Mouse (Mus musculus): Measurements from ENCODE around the gene Bcl2l15. TPM values are rescaled to one million over a fixed set of nuclear protein-coding genes. Genes with fewer than 3 reads are reported as not detected.

Bcl2l15 gene
- polyA plus RNA-seq, 1 experiment from 2014 or later, result 5.2 TPM

DNA sequence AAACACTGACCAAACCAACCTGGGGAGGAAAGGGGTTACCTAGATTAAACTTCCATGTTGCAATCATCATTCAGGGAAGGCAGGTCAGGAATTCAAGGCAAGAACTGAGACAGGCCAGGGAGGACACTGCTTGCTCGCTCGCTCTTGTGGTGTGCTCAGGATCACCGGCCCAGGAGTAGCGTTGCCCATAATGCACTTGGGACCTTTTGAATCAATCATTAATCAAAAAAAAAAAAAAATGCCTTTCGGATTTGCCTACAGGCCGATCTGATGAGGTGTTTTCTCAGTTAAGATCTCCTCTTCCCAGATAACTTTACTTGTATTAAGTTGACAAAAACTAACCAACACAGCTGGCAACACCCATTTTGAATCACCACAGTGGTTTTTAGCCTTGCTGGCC, 31.8 kb downstream of the Bcl2l15 start:
- no peak for ATAC-seq (ENCODE audit: low FRiP score, low TSS enrichment)
- Histone ChIP-seq H3K4me2 (replicated peaks; ENCODE audit: low read depth) (no peak overlapping the region), H3K36me3 (ENCODE audit: control insufficient read depth, insufficient read depth, low read length) (no peaks in the 10 kb centered on the region), H3K9ac (ENCODE audit: low read length) (no peak overlapping the region), H3K4me1 (replicated peaks; ENCODE audit: control insufficient read depth, insufficient read depth) (no peaks in the 10 kb centered on the region), H3K4me3 (ENCODE audit: low read depth, low read length) (no peak overlapping the region), H3K27ac (replicated peaks) (no peak overlapping the region), H3K9me3 (ENCODE audit: control insufficient read depth, low read length) (no peaks in the 10 kb centered on the region), H3K27me3 (ENCODE audit: control insufficient read depth, insufficient read depth, low read length) (no peaks in the 10 kb centered on the region)
- DNase-seq (ENCODE audit: low spot score), result no peak
- WGBS, result 78% methylated on average over 6 of the region's 6 CpGs
- no peak for TF ChIP-seq CTCF (IDR thresholded peaks at IDR 0.05; ENCODE audit: low read depth)
- TF ChIP-seq EP300 (optimal IDR thresholded peaks at IDR 0.05), result no peak

DNA sequence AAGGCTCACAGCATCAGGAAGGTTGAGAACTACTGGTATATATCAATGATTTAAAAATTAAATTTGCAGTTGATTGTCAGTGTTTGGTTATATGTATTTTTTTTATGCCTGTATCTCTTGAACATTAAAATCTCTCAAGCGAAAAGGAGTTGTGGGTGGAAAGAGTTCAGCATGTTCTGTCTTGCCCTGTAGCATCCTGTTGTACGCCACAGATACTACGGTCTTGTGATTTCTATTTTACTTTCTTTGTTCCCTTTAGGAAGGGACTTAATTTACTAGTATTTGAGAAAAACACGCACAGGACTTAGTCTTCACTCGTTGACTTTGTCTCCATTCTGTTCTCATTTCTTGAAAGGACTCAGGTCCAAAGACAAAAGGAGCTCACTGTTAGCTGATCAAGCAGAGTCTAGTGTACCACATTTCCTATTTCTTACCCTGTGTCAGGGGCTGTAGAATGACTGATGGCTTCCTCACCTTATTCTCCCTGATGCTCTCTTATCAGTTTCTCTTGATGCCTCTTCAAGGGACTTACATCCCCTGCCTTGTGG, 35.1 kb downstream of the Bcl2l15 start:
- Histone ChIP-seq H3K9me3 (ENCODE audit: control insufficient read depth, low read length) (no peaks in the 10 kb centered on the region), H3K4me2 (replicated peaks; ENCODE audit: low read depth) (no peak overlapping the region), H3K4me1 (replicated peaks; ENCODE audit: control insufficient read depth, insufficient read depth) (no peaks in the 10 kb centered on the region), H3K27ac (replicated peaks) (no peak overlapping the region), H3K27me3 (ENCODE audit: control insufficient read depth, insufficient read depth, low read length) (no peaks in the 10 kb centered on the region), H3K4me3 (ENCODE audit: low read depth, low read length) (no peak overlapping the region), H3K36me3 (ENCODE audit: control insufficient read depth, insufficient read depth, low read length) (no peaks in the 10 kb centered on the region), H3K9ac (ENCODE audit: low read length) (no peak overlapping the region)
- TF ChIP-seq EP300 (optimal IDR thresholded peaks at IDR 0.05), result no peak
- no peak for TF ChIP-seq CTCF (IDR thresholded peaks at IDR 0.05; ENCODE audit: low read depth)
- DNase-seq (ENCODE audit: low spot score) (no peak), ATAC-seq (ENCODE audit: low FRiP score, low TSS enrichment) (no peak)
- 74% methylated on average over 5 of the region's 5 CpGs for WGBS

DNA sequence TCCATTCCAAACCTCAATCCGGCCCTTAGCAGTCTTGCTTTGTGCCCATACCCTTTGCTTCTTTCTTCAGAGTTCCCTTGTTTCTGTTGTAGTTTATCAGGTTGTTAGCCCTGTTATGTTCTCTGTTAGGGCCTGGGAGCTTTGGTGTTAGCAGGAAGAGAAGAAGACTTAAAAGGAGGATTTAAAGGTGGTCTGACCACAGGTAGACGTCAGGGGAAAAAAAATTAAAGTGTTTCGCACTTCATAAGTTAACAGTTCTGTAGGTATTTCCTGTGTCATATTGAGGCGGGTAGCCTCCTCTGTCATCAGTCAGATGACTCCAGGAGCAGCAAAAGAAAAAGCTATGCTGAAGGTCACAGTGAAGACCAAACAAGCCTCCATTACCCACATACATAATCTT, 35.6 kb downstream of the Bcl2l15 start:
- Histone ChIP-seq H3K4me3 (ENCODE audit: low read depth, low read length) (no peak overlapping the region), H3K36me3 (ENCODE audit: control insufficient read depth, insufficient read depth, low read length) (no peaks in the 10 kb centered on the region), H3K4me1 (replicated peaks; ENCODE audit: control insufficient read depth, insufficient read depth) (no peaks in the 10 kb centered on the region), H3K9ac (ENCODE audit: low read length) (no peak overlapping the region), H3K27ac (replicated peaks) (no peak overlapping the region), H3K9me3 (ENCODE audit: control insufficient read depth, low read length) (no peaks in the 10 kb centered on the region), H3K27me3 (ENCODE audit: control insufficient read depth, insufficient read depth, low read length) (no peaks in the 10 kb centered on the region), H3K4me2 (replicated peaks; ENCODE audit: low read depth) (no peak overlapping the region)
- ATAC-seq (ENCODE audit: low FRiP score, low TSS enrichment) (no peak), DNase-seq (ENCODE audit: low spot score) (no peak)
- WGBS, result 70% methylated on average over 4 of the region's 4 CpGs
- TF ChIP-seq EP300 (optimal IDR thresholded peaks at IDR 0.05), result no peak
- TF ChIP-seq CTCF (IDR thresholded peaks at IDR 0.05; ENCODE audit: low read depth), result no peak

DNA sequence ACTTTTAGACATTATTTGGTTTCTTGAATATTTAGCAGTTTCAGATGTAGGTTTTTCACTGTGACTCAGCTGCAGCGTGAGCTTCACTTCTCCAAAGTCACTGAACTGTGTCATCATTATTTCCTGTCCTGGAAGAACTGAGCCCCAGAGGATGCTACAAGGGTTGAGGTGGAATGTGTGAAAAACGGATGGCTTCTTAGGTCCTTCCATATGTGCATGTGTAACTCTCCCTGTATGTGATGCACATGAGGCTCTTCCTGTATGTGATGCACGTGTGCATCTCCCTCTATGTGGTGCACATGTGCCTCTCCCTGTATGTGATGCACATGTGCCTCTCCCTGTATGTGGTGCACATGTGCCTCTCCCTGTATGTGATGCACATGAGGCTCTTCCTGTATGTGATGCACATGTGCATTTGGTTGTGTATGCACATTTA, 40.3 kb downstream of the Bcl2l15 start:
- no peaks in the 10 kb centered on the region for H3K36me3 ChIP-seq (ENCODE audit: control insufficient read depth, insufficient read depth, low read length)
- no peak overlapping the region for H3K27ac ChIP-seq (replicated peaks)
- no peak overlapping the region for H3K9ac ChIP-seq (ENCODE audit: low read length)
- no peak overlapping the region for H3K4me2 ChIP-seq (replicated peaks; ENCODE audit: low read depth)
- H3K4me3 ChIP-seq (ENCODE audit: low read depth, low read length), result no peak overlapping the region
- ATAC-seq (ENCODE audit: low FRiP score, low TSS enrichment) (no peak), DNase-seq (ENCODE audit: low spot score) (no peak)
- TF ChIP-seq EP300 (optimal IDR thresholded peaks at IDR 0.05) (no peak), CTCF (IDR thresholded peaks at IDR 0.05; ENCODE audit: low read depth) (no peak)
- no peaks in the 10 kb centered on the region for H3K9me3 ChIP-seq (ENCODE audit: control insufficient read depth, low read length)
- H3K4me1 ChIP-seq (replicated peaks; ENCODE audit: control insufficient read depth, insufficient read depth), result no peaks in the 10 kb centered on the region
- WGBS, result 69% methylated on average over 3 of the region's 3 CpGs
- no peaks in the 10 kb centered on the region for H3K27me3 ChIP-seq (ENCODE audit: control insufficient read depth, insufficient read depth, low read length)

DNA sequence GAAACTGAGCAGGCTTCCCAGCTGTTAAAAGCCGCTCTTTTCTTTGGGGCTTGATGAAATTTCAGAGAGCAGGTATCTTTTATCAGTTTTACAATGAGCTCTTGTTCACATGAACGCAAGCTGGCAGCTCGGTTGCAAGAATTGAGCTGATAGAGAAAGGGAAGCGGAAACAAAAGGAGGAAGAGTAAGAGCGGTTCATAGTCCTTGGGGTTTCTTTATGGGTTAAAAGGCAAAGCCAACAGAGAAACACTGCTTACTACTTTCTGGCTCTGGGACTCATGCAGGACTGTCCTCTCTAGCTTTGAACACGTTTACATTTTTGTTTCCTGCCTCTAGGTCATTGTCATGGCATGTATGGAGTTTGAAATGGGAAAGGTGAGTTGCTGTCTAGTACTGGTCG, 41.9 kb downstream of the Bcl2l15 start:
- TF ChIP-seq EP300 (optimal IDR thresholded peaks at IDR 0.05) (no peak), CTCF (IDR thresholded peaks at IDR 0.05; ENCODE audit: low read depth) (no peak)
- no peak for DNase-seq (ENCODE audit: low spot score)
- Histone ChIP-seq H3K27ac (replicated peaks) (no peak overlapping the region), H3K9me3 (ENCODE audit: control insufficient read depth, low read length) (no peaks in the 10 kb centered on the region), H3K4me1 (replicated peaks; ENCODE audit: control insufficient read depth, insufficient read depth) (no peaks in the 10 kb centered on the region), H3K36me3 (ENCODE audit: control insufficient read depth, insufficient read depth, low read length) (no peaks in the 10 kb centered on the region), H3K27me3 (ENCODE audit: control insufficient read depth, insufficient read depth, low read length) (no peaks in the 10 kb centered on the region), H3K9ac (ENCODE audit: low read length) (no peak overlapping the region), H3K4me2 (replicated peaks; ENCODE audit: low read depth) (no peak overlapping the region), H3K4me3 (ENCODE audit: low read depth, low read length) (no peak overlapping the region)
- ATAC-seq (ENCODE audit: low FRiP score, low TSS enrichment), result no peak
- WGBS, result 64% methylated on average over 7 of the region's 7 CpGs

DNA sequence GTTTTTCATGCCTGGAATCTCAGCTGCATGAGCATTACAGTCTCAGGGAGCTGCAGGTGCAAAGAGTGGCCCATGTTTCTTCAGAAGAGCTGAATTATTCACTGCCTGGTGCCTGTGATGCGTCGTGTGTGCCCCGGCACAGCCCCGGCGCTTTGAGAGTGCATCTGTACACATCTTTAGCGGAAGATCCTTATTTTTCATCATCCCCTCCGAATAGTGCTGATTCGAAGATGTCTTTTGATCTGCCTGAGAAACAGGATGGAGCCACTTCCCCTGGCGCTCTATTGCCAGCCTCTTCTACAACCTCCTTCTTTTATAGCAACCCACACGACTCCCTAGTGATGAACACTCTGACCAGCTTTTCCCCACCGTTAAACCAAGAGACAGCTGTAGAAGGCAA, 53.5 kb downstream of the Bcl2l15 start:
- no peaks in the 10 kb centered on the region for H3K36me3 ChIP-seq (ENCODE audit: control insufficient read depth, insufficient read depth, low read length)
- H3K4me1 ChIP-seq (replicated peaks; ENCODE audit: control insufficient read depth, insufficient read depth), result no peaks in the 10 kb centered on the region
- TF ChIP-seq EP300 (optimal IDR thresholded peaks at IDR 0.05) (no peak), CTCF (IDR thresholded peaks at IDR 0.05; ENCODE audit: low read depth) (no peak)
- no peak overlapping the region for H3K27ac ChIP-seq (replicated peaks)
- H3K27me3 ChIP-seq (ENCODE audit: control insufficient read depth, insufficient read depth, low read length), result no peaks in the 10 kb centered on the region
- 71% methylated on average over 11 of the region's 11 CpGs for WGBS
- H3K9ac ChIP-seq (ENCODE audit: low read length), result no peak overlapping the region
- no peak overlapping the region for H3K4me3 ChIP-seq (ENCODE audit: low read depth, low read length)
- no peak overlapping the region for H3K4me2 ChIP-seq (replicated peaks; ENCODE audit: low read depth)
- H3K9me3 ChIP-seq (ENCODE audit: control insufficient read depth, low read length), result no peaks in the 10 kb centered on the region
- no peak for ATAC-seq (ENCODE audit: low FRiP score, low TSS enrichment)
- DNase-seq (ENCODE audit: low spot score), result no peak

All from stomach, postnatal 0 days (tissue).